Mouse (Mus musculus) forelimb bud, embryonic 11.5 days (tissue): ENCODE results near the gene Tep1.
"Not testable (repeated sequence)": the region's sequence is repeated elsewhere in the genome, so short reads cannot be mapped to it uniquely, and the experiment has no call there.

Experiments used
- DNase-seq: peaks from one replicate; pipeline ENCODE4 v3.0.0-alpha.2; 2012; ENCODE audit warnings: low read depth, low spot score

Tep1 gene

GRCm38 (mm10) chr14:50869889-50870804, at the start of gene Tep1:
Gene Tep1, minus strand, starts transcription at chr14:50870560.
- DNase-seq = peak; percentile 75

GRCm38 (mm10) chr14:50911356-50911755, 41.0 kb upstream of the Tep1 start:
- no peak for DNase-seq

GRCm38 (mm10) chr14:50908126-50908525, 37.8 kb upstream of the Tep1 start:
- DNase-seq = no peak

DNA sequence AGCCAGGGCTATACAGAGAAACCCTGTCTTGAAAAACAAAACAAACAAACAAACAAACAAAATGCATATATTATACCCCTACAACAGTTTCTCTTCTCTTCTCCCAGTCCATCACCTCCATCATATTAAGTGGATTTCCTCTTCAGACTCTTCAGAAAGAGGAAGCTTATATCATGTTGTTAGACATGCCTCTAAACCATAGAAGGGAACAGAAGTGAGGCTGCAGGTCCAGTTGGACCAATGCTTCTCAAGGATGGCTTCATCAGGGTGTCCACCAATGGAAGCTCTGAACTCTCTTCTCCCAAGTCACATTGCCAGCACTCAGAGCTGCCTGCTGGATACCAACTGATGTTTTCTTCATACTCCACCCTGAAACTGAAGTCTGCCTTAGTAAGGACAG, 35.0 kb upstream of the Tep1 start:
- DNase-seq = not testable (repeated sequence)

DNA sequence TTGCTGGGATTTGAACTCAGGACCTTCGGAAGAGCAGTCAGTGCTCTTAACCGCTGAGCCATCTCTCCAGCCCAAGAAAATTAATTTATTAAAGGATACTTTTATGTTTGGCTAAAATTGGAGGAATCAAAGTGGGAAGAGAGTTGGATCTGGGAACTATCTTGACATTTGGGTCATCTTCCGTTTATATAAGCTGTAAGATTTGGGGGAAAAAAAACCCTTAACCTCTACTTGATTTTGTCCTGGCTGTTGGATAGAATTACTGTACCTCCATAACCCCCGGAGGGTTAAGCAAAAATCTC, 34.4 kb upstream of the Tep1 start:
- DNase-seq = no peak

GRCm38 (mm10) chr14:50903973-50904827, 33.8 kb upstream of the Tep1 start:
- DNase-seq = no peak

- DNase-seq = not testable (repeated sequence)
Measured at GRCm38 (mm10) chr14:50897992-50898391, 27.6 kb upstream of the Tep1 start.

DNA sequence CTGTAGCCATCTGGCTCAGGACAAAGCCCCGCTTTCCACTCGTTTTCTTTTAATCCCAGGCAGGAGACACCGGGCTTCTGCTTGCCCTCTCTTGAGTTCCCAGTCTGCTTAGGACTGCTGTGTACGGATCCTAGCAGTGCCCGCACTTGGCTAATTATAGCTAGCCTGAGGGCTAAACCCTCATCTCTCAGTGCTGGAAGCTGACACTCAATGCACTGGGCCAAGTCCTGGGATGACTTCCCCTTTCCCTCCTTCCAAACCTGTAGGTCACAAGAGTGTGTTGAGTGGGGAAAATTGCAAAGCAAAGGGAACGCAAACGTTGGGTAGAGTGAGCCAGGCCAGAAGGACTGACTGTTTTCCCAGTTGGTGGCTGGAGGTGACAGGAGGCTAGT, 27.0 kb upstream of the Tep1 start, which contains the start of gene Klhl33:
TSS of gene Klhl33 (minus strand) at position 134 of the 392 bp plus-strand sequence.
- no peak for DNase-seq

GRCm38 (mm10) chr14:50896747-50897373, 26.5 kb upstream of the Tep1 start:
- DNase-seq = no peak

- no peak for DNase-seq
Measured at GRCm38 (mm10) chr14:50895985-50896746, 25.8 kb upstream of the Tep1 start.

- DNase-seq = no peak
Measured at GRCm38 (mm10) chr14:50895407-50895806, 25.0 kb upstream of the Tep1 start.

GRCm38 (mm10) chr14:50892541-50893459, 22.4 kb upstream of the Tep1 start:
- DNase-seq = no peak

DNA sequence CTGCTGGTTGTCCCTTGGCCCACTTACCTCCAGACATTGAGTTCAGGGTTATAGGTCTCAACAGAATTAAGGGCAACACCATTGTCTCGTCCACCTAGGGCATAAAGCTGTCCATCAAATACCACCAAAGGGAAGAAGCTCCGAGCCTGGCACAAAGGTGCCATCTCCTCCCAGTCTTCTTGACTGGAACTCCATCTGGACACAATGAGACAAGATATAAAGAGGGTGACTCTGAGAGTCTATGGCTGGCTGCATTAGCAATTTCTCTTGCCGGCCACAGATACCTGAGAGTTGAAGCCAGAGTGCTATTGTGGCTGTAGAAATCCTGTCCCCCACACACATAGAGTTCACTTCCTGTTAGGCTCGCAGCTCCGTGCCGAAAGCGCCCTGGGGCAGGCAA, 21.7 kb upstream of the Tep1 start:
- no peak for DNase-seq

GRCm38 (mm10) chr14:50891621-50892020, 21.3 kb upstream of the Tep1 start:
- DNase-seq = no peak

- no peak for DNase-seq
Measured at GRCm38 (mm10) chr14:50876236-50876950, 6.0 kb upstream of the Tep1 start.

GRCm38 (mm10) chr14:50875591-50876230, 5.4 kb upstream of the Tep1 start:
- no peak for DNase-seq

GRCm38 (mm10) chr14:50875175-50875574, 4.8 kb upstream of the Tep1 start:
- DNase-seq = no peak

DNA sequence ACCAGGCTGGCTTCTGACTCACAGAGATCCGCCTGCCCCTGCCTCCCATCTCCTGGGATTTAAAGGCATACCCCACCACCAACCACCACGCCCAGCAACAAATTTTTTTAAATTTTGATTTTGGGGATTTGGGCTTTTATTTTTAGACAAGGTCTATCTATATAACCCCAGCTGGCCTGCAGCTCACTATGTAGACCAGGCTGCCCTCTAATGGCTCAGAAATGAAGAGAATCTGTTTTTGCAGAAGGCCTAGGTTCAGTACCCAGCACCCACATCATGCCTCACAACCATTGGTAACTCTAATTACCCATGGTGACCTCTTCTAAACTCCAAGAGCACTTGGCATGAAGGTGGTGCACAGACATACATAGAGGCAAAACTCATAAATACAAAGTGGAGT, 924 bp upstream of the Tep1 start:
- DNase-seq = no peak

DNA sequence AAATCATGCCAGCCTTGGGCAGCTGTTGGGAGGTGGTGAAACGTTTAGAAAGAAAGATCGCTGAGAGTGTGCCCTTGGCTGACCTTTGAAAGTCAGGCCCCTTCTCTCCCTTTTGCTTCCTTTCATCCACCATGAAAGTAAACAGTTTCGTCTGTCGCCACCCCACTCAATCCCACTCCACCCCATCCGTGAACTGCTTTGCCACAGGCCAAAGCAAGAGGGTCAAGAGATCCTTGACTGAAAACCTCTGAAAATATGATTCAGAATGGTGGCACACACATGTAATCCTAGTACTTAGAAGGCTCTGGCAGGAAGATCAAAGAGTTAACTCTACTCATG, 414 bp upstream of the Tep1 start:
- DNase-seq = no peak
